Mouse (Mus musculus): ENCODE results near the gene Gm42688.

Gene Gm42688

GRCm38 (mm10) chr6:83101316-83101687 lies at the start of gene Gm42688, which contains the start of gene Ccdc142:
Gm42688 (plus strand) TSS chr6:83101617.
Ccdc142 (plus strand) TSS chr6:83101601.
- peak; percentile 83 for DNase-seq (ENCODE audit: low read depth, low spot score)

DNA sequence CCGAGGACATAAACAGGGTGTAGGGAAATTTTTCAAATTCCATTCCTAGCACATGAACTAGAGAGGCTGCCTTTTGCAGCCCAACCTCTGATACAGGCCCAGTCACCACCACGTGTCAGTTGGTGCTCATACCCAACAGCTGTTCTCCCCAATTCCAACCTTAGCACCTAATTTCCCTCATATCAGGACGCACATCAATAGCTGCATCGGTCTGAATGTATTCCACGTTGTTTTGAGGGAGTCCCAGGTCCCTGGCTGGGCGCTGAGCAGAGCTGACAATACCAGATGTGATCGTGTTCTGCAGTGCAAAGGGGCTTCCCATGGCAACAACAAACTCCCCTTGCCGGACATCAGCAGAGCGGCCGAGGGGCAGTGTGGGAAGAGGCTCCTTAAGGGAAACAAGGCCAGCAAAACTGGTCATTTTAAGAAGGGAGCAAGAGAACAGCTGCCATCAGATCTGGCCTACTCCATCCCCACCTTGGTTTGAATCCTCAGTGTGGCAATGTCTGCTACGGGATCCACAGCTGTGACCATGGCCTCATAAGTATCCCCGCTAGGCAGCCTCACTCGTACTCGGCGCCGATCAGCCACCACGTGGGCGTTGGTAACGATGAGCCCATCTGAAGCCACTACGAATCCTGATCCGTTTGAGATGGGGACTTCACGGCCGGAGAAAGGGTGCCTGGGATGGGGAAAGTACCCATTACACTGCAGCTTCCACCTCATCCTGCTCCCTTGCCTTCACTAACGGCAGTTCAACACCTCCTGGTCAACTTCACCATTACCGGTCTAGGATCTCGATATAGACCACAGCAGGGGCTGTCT lies 48.1 kb upstream of the Gm42688 start:
- no peak for DNase-seq (ENCODE audit: low read depth, low spot score)

- peak; percentile 96 for DNase-seq (ENCODE audit: low read depth, low spot score)
These were observed 47.2 kb upstream of the Gm42688 start, which contains the start of gene Aup1 for GRCm38 (mm10) chr6:83054074-83054851. Aup1 (plus strand) TSS chr6:83054521.

DNA sequence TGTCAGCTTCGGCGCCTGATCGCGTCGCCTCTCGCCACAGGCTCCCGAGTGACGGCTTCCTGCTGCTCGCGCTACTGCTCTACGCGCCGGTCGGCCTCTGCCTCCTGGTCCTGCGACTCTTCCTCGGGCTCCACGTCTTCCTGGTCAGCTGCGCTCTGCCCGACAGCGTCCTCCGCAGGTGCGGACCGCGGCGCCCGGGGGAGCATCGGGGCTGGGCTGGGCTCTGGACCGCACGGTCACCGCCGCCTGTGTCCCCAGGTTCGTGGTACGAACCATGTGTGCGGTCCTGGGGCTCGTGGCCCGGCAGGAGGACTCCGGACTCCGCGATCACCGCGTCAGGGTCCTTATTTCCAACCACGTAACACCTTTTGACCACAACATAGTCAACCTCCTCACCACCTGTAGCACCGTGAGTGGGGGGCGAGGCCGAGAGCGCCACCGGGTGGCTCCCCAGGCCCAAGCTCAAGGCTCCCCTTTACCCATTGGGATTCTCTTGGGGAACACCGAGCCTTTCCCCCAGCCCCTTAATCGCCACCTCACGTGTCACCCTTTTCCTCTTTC lies 46.5 kb upstream of the Gm42688 start, which contains the start of gene Htra2:
Gene Htra2 (minus strand): TSS at position 403 of the 561 bp plus-strand sequence.
- no peak for DNase-seq (ENCODE audit: low read depth, low spot score)

- DNase-seq (ENCODE audit: low read depth, low spot score) = no peak
These were observed 43.6 kb upstream of the Gm42688 start, which contains the start of gene Dqx1 for GRCm38 (mm10) chr6:83057790-83058189. Dqx1 (plus strand) TSS chr6:83057844.

DNA sequence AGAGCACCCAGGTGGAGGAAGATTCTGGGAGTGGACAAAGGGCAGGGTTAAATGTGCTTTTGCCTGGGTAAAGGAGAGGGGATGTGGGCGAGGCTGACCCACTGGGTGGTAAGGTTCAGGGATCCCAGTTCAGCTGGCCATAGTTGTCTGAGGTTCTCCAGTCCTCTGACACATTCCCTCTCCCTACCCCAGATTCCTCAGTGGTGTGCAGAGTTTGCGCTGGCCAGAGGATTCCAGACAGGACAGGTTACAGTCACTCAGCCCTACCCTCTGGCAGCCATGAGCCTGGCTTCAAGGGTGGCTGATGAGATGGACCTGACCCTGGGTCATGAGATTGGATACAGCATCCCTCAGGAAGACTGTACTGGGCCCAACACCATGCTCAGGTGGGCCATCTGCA lies 42.7 kb upstream of the Gm42688 start:
- DNase-seq (ENCODE audit: low read depth, low spot score) = no peak

- no peak for DNase-seq (ENCODE audit: low read depth, low spot score)
These were observed 35.4 kb upstream of the Gm42688 start for GRCm38 (mm10) chr6:83065995-83066394.

- DNase-seq (ENCODE audit: low read depth, low spot score) = no peak
These were observed 35.0 kb upstream of the Gm42688 start for GRCm38 (mm10) chr6:83066441-83066840.

- no peak for DNase-seq (ENCODE audit: low read depth, low spot score)
These were observed 33.2 kb upstream of the Gm42688 start for GRCm38 (mm10) chr6:83068221-83068620.

- DNase-seq (ENCODE audit: low read depth, low spot score) = no peak
These were observed 32.5 kb upstream of the Gm42688 start for GRCm38 (mm10) chr6:83068706-83069487.

GRCm38 (mm10) chr6:83069488-83070246 lies 31.8 kb upstream of the Gm42688 start:
- no peak for DNase-seq (ENCODE audit: low read depth, low spot score)

GRCm38 (mm10) chr6:83070247-83070310 lies 31.3 kb upstream of the Gm42688 start, which contains the start of gene Tlx2:
Tlx2 (minus strand) TSS chr6:83070293.
- DNase-seq (ENCODE audit: low read depth, low spot score) = no peak

GRCm38 (mm10) chr6:83070311-83071219 lies 30.9 kb upstream of the Gm42688 start:
- no peak for DNase-seq (ENCODE audit: low read depth, low spot score)

- DNase-seq (ENCODE audit: low read depth, low spot score) = no peak
These were observed 30.2 kb upstream of the Gm42688 start for GRCm38 (mm10) chr6:83071220-83071619.

DNA sequence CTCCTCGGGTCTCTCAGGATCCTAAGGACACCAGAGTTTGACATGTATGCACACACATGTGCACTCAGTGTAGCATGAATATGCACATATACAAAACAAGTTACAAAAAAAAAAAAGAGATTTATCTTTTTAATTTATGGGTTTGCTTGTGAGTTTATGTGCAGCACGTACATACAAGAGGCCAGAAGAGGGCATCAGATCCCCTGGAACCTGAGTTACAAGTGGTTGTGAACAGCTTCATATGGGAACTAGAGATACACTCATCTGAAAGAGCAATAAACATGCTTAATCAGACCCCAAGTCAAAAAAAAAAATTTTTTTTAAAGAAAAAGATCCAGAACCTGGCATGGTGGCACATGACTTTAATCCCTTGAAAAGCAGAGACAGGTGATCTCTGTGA lies 26.4 kb upstream of the Gm42688 start:
- no peak for DNase-seq (ENCODE audit: low read depth, low spot score)

DNA sequence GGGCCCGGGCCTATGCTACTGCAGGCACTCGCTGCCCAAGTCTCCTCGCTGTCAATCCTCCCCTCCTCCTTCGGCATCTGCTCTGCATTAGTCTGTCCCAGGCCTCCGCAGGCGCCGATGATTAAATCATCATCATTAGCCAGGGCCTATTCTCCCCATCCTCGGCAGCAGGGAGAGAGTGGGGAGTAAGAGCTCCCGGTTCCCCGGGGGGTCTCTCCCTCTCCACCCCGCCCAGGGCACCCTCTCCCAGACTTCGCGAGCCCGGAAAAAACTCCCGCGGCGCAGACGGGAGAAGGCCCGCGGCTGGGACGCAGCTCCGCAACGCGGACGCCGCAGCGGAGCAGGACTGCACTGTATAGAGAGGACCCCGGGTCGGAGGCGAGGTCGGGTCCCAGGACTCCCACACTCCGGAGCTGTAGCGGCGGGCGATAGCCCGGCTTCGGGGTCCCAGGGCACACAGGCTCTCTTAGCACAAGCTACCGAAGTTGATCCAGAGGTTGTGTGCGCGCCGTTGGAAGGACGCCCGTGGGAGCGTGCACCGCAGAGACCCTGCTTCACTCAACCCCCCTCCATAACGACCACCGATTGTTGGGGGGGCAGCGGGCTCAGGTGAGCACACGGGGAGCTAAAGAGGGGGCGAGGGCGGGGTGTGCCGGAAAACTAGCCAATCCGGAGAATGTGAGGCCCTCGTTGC lies 23.6 kb upstream of the Gm42688 start, which contains the start of gene Pcgf1:
Gene Pcgf1 (plus strand): TSS at position 240 of the 694 bp plus-strand sequence.
- no peak for DNase-seq (ENCODE audit: low read depth, low spot score)

- peak; percentile 95 for DNase-seq (ENCODE audit: low read depth, low spot score)
These were observed 23.0 kb upstream of the Gm42688 start for GRCm38 (mm10) chr6:83078324-83078858.

DNA sequence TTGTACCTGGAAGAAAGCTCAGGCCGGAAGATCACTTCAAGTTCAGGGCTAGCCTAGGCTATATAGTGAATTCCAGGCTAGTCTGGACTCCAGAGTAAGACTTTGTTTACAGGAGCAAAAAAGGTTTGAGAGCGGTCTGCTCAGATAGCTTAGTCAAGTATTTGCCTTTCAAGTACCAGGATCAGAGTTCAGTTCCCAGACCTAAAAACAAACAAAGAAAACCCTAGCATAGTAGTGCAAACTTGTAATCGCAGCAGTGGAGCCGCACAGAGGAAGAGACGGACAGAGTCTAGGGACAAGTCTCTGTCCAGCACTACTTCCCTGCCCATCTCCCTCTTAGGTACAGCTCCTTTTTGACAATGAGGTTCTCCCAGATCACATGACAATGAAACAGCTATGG lies 21.2 kb upstream of the Gm42688 start:
- no peak for DNase-seq (ENCODE audit: low read depth, low spot score)

GRCm38 (mm10) chr6:83083497-83083896 lies 17.9 kb upstream of the Gm42688 start:
- no peak for DNase-seq (ENCODE audit: low read depth, low spot score)

Data from brain, embryonic 18.5 days (tissue).